Mouse (Mus musculus) kidney, postnatal 0 days (tissue): Measurements from ENCODE around the gene Snrnp200. TPM values are rescaled to one million over a fixed set of nuclear protein-coding genes. Genes with fewer than 3 reads are reported as not detected.
"Not testable (repeated sequence)": the region's sequence is repeated elsewhere in the genome, so short reads cannot be mapped to it uniquely, and the experiment has no call there.

Source experiments
- ATAC-seq: fragments of 200-750 bp; cut with Nextera tagmentation; replicated peaks from 2 replicates; pipeline ENCODE4 v1.8.0; 2017; ENCODE audit warnings: low read depth, moderate number of reproducible peaks, moderate TSS enrichment, moderate library complexity; ENCODE audit not compliant: low FRiP score
- DNase-seq: peaks from one replicate; pipeline ENCODE4 v3.0.0-alpha.2; 2016; ENCODE audit warnings: low spot score
- H3K27ac ChIP-seq: fragments of 300-500 bp; sonication (generic); 2 replicates; pipeline ENCODE4 v1.5.1; 2014; ENCODE audit warnings: mild to moderate bottlenecking
- H3K27me3 ChIP-seq: fragments of 300-500 bp; sonication (generic); 2 replicates; pipeline ENCODE4 v1.6.1; 2014; ENCODE audit warnings: low read length, mixed read lengths; ENCODE audit not compliant: insufficient read depth
- H3K36me3 ChIP-seq: fragments of 300-500 bp; sonication (generic); 2 replicates; pipeline ENCODE4 v1.6.1; 2014; ENCODE audit warnings: low read length, mixed read lengths; ENCODE audit not compliant: insufficient read depth
- H3K4me1 ChIP-seq: fragments of 300-500 bp; sonication (generic); replicated peaks from 2 replicates; pipeline ENCODE4 v1.6.1; 2014; ENCODE audit warnings: antibody characterized with exemption, low read length, mixed read lengths; ENCODE audit not compliant: insufficient read depth
- H3K4me2 ChIP-seq: fragments of 300-500 bp; sonication (generic); 2 replicates; pipeline ENCODE4 v1.6.1; 2014; ENCODE audit warnings: mild to moderate bottlenecking, low read length, moderate library complexity, mixed read lengths
- H3K4me3 ChIP-seq: fragments of 300-500 bp; sonication (generic); replicated peaks from 2 replicates; pipeline ENCODE4 v1.5.1; 2014; ENCODE audit warnings: low read depth, low read length
- H3K9ac ChIP-seq: fragments of 300-500 bp; sonication (generic); 2 replicates; pipeline ENCODE4 v1.6.1; 2014; ENCODE audit warnings: low read depth, low read length
- H3K9me3 ChIP-seq: fragments of 300-500 bp; sonication (generic); replicated peaks from 2 replicates; pipeline ENCODE4 v1.6.1; 2016; ENCODE audit warnings: low read length, inconsistent platforms, mixed read lengths
- CTCF ChIP-seq: IDR thresholded peaks from 2 replicates; pipeline ENCODE4 v1.5.1; 2016; ENCODE audit warnings: antibody characterized with exemption, low read depth, mild to moderate bottlenecking, moderate library complexity
- WGBS: fragments of 180-500 bp; shearing (Covaris S2); extraction: QIAGEN DNeasy Blood & Tissue Kit; methylation state at CpG from one replicate; pipeline ENCODE4 v1.1.7; 2014; 5-methylcytosine and 5-hydroxymethylcytosine counted together
- polyA plus RNA-seq: library from polyadenylated mRNA; unstranded; fragments of >200 nt; fragmentation: Nextera tagmentation; extraction: Ambion mirVana; gene quantifications from 2 replicates; pipeline ENCODE4 v1.2.1, GENCODE M21; 2015

The Snrnp200 gene
- polyA plus RNA-seq, 1 experiment from 2014 or later: 37.0 TPM

DNA sequence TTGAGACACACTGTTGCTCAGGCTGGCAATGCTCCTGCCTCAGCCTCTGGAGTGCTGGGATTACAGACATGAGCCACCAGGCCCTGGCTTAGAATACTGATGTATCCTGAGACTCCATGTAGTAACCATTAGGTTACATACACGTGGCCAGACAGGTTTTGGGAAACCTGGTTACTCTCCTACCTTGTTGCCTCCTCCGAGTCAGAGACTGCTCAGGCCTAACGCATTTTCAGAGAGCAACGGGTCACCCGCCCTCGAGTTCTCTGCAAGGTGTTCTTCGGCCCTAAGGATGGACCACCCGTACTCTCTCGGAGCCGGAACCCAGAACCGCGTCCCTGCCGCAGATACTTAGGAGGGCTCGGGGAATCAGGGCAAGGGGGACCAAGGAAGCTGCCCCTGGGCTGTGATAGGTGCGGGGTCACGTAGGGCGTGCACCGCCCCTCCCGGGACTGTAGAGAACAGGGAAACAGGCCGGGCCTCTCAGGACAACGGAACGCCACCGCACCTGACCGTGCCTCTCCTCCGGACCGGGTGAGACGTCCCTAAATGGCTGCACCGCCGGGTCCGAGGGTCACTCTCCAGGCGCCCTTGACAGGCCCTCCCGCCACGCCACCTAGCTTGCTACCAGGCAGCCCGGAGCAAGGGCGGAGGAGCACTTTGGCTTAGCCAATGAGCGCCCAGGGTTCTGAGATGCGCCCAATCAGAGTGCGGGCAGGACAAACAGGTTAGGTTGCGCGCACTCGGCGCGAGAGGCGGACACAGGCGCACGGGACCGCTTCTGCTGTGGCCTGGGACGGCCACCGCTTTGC is 61.5 kb downstream of the Snrnp200 start, which contains the start of gene Stard7:
Gene Stard7, plus strand, starts transcription at position 728 of the 809 bp plus-strand sequence.
- Histone ChIP-seq H3K27me3 (no peaks in the 10 kb centered on the region), H3K4me3 (peak within 1 kb of the TSS; percentile 91), H3K36me3 (no peaks in the 10 kb centered on the region), H3K4me2 (peak within 1 kb of the TSS; percentile 88), H3K4me1 (no peaks in the 10 kb centered on the region; the same call in 1 of the 2 replicates), H3K9me3 (no peaks in the 10 kb centered on the region), H3K9ac (peak within 1 kb of the TSS; percentile 89), H3K27ac (peak within 1 kb of the TSS; percentile 99)
- under 1% methylated on average over 49 of the region's 49 CpGs for WGBS
- peak; percentile 60 for TF ChIP-seq CTCF
- DNase-seq (peak; percentile 99), ATAC-seq (peak; percentile 99)

DNA sequence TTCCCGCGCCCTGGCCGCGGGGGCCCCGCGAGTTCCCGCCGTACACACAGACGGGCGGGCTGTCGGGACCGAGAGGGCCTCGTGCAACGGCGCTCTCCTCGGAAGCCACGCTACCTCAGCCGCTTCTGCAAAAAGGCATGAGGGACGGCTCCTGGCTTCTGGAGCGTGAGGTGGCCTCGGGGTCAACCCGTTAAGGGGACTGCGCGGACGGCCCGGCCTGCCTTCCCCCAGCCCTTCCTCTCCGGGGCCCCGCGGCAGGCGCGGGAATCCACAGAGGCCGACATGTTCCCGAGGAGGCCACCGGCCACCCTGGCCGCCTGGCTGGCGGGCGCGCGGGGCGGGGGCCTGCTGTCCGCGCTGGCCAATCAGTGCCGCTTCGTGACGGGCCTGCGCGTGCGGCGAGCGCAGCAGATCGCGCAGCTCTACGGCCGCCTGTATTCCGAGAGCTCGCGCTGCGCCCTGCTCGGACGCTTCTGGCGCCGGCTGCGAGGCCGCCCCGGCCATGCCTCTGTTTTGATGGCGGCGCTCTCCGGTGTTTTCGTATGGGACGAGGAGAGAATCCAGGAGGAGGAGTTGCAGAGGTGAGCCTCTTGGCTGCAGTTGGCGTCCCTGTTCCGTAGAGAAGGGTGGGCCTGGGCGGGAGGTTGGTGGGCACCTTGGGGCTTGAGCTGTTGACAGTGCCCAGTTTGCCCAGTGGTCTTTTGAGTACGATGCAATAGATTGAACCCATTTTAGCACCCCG is 62.3 kb downstream of the Snrnp200 start:
- Histone ChIP-seq H3K4me2 (peak overlapping the region; percentile 88), H3K27me3 (no peaks in the 10 kb centered on the region), H3K27ac (peak overlapping the region; percentile 99), H3K4me1 (no peaks in the 10 kb centered on the region; the same call in 1 of the 2 replicates), H3K36me3 (no peaks in the 10 kb centered on the region), H3K4me3 (peak overlapping the region; percentile 91), H3K9ac (peak overlapping the region; percentile 89), H3K9me3 (no peaks in the 10 kb centered on the region)
- DNase-seq (peak; percentile 91), ATAC-seq (peak; percentile 92)
- 0% methylated on average over 64 of the region's 75 CpGs for WGBS
- no peak for TF ChIP-seq CTCF

- Histone ChIP-seq H3K9ac (peak overlapping the region; percentile 89), H3K9me3 (no peaks in the 10 kb centered on the region), H3K27ac (peak overlapping the region; percentile 99), H3K36me3 (no peaks in the 10 kb centered on the region), H3K4me3 (peak overlapping the region; percentile 91), H3K4me2 (peak overlapping the region; percentile 88), H3K27me3 (no peaks in the 10 kb centered on the region), H3K4me1 (peaks cover 2% of the 10 kb centered on the region; the same call in 1 of the 2 replicates)
- DNase-seq: peak; percentile 35
- TF ChIP-seq CTCF: no peak
- 7% methylated on average over 8 of the region's 8 CpGs for WGBS
- no peak for ATAC-seq
Measured at GRCm38 (mm10) chr2:127271042-127271515, 62.9 kb downstream of the Snrnp200 start.

DNA sequence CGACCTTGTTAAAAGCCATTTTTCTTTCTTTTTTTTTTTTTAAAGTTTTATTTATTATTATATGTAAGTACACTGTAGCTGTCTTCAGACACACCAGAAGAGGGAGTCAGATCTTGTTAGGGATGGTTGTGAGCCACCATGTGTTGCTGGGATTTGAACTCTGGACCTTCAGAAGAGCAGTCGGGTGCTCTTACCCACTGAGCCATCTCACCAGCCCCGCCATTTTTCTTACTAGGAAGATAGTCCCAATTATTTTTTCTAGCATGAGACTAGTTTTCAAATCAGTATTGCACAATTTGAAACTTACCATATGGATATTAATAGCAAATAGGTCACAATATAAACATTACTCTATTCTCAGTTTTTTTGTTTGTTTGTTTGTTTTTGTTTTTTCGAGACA is 63.9 kb downstream of the Snrnp200 start:
- not testable (repeated sequence) for H3K27ac ChIP-seq, DNase-seq, H3K4me2 ChIP-seq, H3K9ac ChIP-seq, H3K9me3 ChIP-seq, ATAC-seq, H3K27me3 ChIP-seq, H3K36me3 ChIP-seq, H3K4me1 ChIP-seq, H3K4me3 ChIP-seq
- 86% methylated on average over 4 of the region's 4 CpGs for WGBS

DNA sequence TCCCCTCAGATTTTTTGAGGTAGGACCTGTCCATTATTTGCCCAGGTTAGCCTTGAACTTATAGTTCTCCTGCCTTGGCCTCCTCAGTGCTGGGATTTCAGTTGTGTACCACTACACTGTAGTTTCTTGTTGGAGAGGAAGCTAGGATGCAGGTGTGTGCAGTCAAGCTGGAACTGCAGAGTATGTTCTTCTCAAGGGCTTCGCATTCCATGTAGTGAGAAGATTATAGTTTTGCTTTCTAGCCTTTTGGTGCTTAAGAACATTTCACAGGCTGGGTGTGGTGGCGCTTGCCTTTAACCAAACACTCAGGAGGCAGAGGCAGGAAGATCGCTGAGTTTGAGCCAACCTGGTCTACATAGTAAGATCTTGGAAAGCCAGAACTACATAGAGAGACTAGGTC is 64.6 kb downstream of the Snrnp200 start:
- no peaks in the 10 kb centered on the region for H3K36me3 ChIP-seq
- no peak overlapping the region for H3K27ac ChIP-seq
- peaks cover 4% of the 10 kb centered on the region; the same call in 1 of the 2 replicates for H3K4me1 ChIP-seq
- over 99% methylated on average over 3 of the region's 3 CpGs for WGBS
- no peak overlapping the region for H3K4me3 ChIP-seq
- no peak for TF ChIP-seq CTCF
- no peak for ATAC-seq
- H3K9me3 ChIP-seq: no peaks in the 10 kb centered on the region
- H3K27me3 ChIP-seq: no peaks in the 10 kb centered on the region
- no peak overlapping the region for H3K9ac ChIP-seq
- DNase-seq: no peak
- no peak overlapping the region for H3K4me2 ChIP-seq

DNA sequence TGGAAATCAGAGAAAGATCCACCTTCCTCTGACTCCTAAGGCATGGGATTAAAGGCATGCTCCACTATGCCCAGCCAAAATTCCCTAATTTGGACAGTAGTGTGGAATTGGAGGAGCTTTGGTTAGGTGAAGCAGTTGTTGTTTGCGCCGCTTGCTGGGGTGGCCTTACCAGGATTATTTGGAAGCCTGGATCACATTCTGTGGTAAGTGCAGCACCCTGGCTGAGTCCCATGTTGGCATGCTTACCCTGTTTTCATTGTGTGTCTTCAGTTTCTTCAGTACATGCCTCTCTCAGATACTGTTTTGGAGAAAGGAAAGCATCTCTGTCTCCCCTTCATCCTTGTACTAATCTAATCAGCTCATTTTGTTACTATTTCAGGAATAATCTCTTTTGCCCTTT is 66.4 kb downstream of the Snrnp200 start:
- Histone ChIP-seq H3K27me3 (no peaks in the 10 kb centered on the region), H3K9ac (no peak overlapping the region), H3K36me3 (no peaks in the 10 kb centered on the region), H3K27ac (no peak overlapping the region), H3K4me2 (no peak overlapping the region), H3K4me1 (peaks cover 4% of the 10 kb centered on the region; the same call in 1 of the 2 replicates), H3K4me3 (no peak overlapping the region), H3K9me3 (no peaks in the 10 kb centered on the region)
- 89% methylated on average over 2 of the region's 2 CpGs for WGBS
- no peak for TF ChIP-seq CTCF
- ATAC-seq: no peak
- DNase-seq: no peak
